Mouse (Mus musculus) G1E (cell line): ENCODE results near the gene Pnma1. TPM values are rescaled to one million over a fixed set of nuclear protein-coding genes. Genes with fewer than 3 reads are reported as not detected.

ENCODE experiments used
- ATAC-seq: 2 replicates; pipeline ENCODE4 v1.8.0; 2016; ENCODE audit warnings: mild to moderate bottlenecking; ENCODE audit not compliant: insufficient number of reproducible peaks, poor library complexity, low FRiP score, severe bottlenecking; ENCODE audit errors: extremely low read depth
- DNase-seq: peaks from one replicate; pipeline ENCODE4 v3.0.0; 2012; ENCODE audit warnings: low spot score
- H3K27me3 ChIP-seq: 2 replicates; pipeline ENCODE4 v1.6.1; 2012; ENCODE audit warnings: mild to moderate bottlenecking, low read length, inconsistent platforms; ENCODE audit not compliant: insufficient read depth
- H3K36me3 ChIP-seq: replicated peaks from 2 replicates; pipeline ENCODE3; 2012; ENCODE audit warnings: mild to moderate bottlenecking, inconsistent platforms
- H3K4me1 ChIP-seq: 2 replicates; pipeline ENCODE4 v1.6.1; 2012; ENCODE audit warnings: low read depth, low read length, inconsistent platforms, mixed read lengths; ENCODE audit not compliant: insufficient read depth
- H3K4me3 ChIP-seq: 2 replicates; pipeline ENCODE4 v1.5.1; 2012; ENCODE audit warnings: low read depth, mild to moderate bottlenecking, inconsistent platforms, low read length, moderate library complexity, mixed read lengths
- H3K9me3 ChIP-seq: replicated peaks from 2 replicates; pipeline ENCODE4 v1.6.1; 2012; ENCODE audit warnings: inconsistent platforms
- CTCF ChIP-seq: IDR thresholded peaks from 2 replicates; pipeline ENCODE4 v1.5.1; 2012; ENCODE audit warnings: low read depth, low read length, inconsistent platforms, mixed read lengths
- GATA1 ChIP-seq: IDR thresholded peaks from 2 replicates; pipeline ENCODE4 v1.6.1; 2012; ENCODE audit warnings: borderline replicate concordance, low read length, inconsistent platforms, mixed read lengths
- GATA2 ChIP-seq: IDR thresholded peaks from 2 replicates; pipeline ENCODE4 v1.6.1; 2012; ENCODE audit warnings: low read depth, low read length, inconsistent platforms, borderline replicate concordance
- POLR2AphosphoS5 ChIP-seq: IDR thresholded peaks from 2 replicates; pipeline ENCODE4 v1.6.1; 2012; ENCODE audit warnings: low read depth, low read length, inconsistent platforms; ENCODE audit not compliant: insufficient replicate concordance
- TAL1 ChIP-seq: conservative IDR thresholded peaks from 2 replicates; pipeline ENCODE4 v1.6.1; 2012; ENCODE audit warnings: low read depth, low read length, inconsistent platforms, mixed read lengths
- polyA plus RNA-seq: library from polyadenylated mRNA; stranded (reverse); fragments of >175 nt; gene quantifications from 2 replicates; pipeline ENCODE4 v1.2.3, GENCODE M21; 2012
- total RNA-seq, 2 experiments: library from RNA; stranded (forward) in 1 of 2; stranded (reverse) in 1 of 2; fragments of 200-1000 nt in 1 of 2; fragments of >200 nt in 1 of 2; fragmentation: Nextera tagmentation in 1 of 2; gene quantifications; 2 replicates each; pipeline ENCODE4 v1.2.3; 2014 to 2017

Gene Pnma1
- total and polyA plus RNA-seq, 3 experiments = 0.14 to 0.83 (median 0.76) TPM

DNA sequence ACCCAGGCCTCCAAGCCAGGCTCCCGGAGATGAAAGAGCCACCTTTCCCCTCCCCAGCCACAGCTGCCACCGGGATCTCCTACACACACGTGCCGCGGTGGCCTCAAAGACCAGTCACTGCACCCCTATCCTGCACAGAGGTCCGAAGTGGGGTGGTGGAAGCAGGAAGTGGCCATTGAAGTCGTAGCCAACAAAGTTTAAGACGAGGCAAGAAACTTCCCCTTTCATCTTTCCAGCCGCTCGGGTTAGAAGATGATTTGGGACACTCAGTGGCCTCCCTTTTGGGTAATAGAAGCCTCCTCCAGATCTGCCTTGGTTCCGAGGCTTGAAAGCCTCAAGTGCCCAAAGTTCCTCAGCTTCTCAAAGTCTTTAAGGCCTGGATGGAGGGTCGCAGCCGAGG lies 44.0 kb upstream of the Pnma1 start:
- ATAC-seq = no peak
- Histone ChIP-seq H3K9me3 (0 out of 2 replicates have a peak, but pooled peaks cover 3% of the 10 kb centered on the region), H3K27me3 (no peaks in the 10 kb centered on the region), H3K36me3 (peaks cover 73% of the 10 kb centered on the region), H3K4me1 (peaks cover 85% of the 10 kb centered on the region), H3K4me3 (peak overlapping the region; percentile 81)
- TF ChIP-seq POLR2AphosphoS5 = no peak; the same call in 1 of the 2 replicates
- TF ChIP-seq GATA2 = no peak
- TF ChIP-seq TAL1 = no peak
- TF ChIP-seq CTCF = no peak
- no peak for TF ChIP-seq GATA1
- DNase-seq = no peak

DNA sequence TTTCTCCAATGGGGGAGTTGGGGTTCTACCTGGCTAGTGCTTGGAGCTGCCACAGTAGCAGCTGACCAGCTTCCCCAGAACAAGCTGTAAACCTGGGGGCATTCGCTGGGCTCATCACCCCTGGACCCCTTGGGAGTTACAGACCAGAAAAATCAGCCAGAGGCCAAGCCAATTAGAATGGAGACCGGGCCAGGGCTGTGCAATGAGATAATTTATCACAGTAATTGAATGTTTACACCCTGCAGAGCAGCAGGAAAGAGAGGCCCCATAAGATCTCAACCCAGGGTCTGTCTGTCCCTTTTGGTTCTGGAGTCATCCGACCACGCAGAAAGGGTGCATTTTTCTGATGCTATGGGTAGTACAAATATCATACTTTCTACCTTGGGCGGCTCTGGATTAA lies 43.5 kb upstream of the Pnma1 start:
- DNase-seq (no peak), ATAC-seq (no peak)
- peaks cover 73% of the 10 kb centered on the region for H3K36me3 ChIP-seq
- peaks cover 8% of the 10 kb centered on the region for H3K9me3 ChIP-seq
- H3K4me3 ChIP-seq = peak overlapping the region; percentile 81
- H3K27me3 ChIP-seq = no peaks in the 10 kb centered on the region
- no peak for TF ChIP-seq CTCF
- no peak for TF ChIP-seq TAL1
- TF ChIP-seq GATA1 = no peak
- no peak for TF ChIP-seq GATA2
- TF ChIP-seq POLR2AphosphoS5 = no peak
- peaks cover 82% of the 10 kb centered on the region for H3K4me1 ChIP-seq

DNA sequence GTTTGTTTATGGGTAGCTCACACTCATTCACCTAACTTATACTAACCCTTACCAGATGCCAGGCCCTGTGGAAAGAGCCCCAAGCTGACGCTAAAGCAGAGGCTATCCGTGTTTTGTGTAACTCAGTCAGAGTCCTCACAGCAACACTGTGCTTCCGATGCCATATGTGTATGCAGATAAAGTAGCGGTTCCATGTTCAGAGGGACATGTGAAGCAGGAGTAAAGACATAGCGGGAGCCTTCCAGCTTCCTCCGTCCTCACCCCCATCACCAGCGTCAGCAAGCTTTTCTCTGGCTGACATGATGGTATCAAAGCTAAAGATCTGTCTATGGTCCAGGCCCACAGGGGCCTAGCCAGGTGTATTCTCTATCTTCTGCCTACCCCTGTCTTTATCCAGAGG lies 42.9 kb upstream of the Pnma1 start:
- peaks cover 73% of the 10 kb centered on the region for H3K36me3 ChIP-seq
- peak; percentile 48 for DNase-seq
- ATAC-seq = no peak
- H3K4me3 ChIP-seq = peak overlapping the region; percentile 81; the same call in 1 of the 2 replicates
- TF ChIP-seq GATA1 (no peak), TAL1 (peak; percentile 30; the same call in 1 of the 2 replicates)
- no peaks in the 10 kb centered on the region for H3K27me3 ChIP-seq
- H3K9me3 ChIP-seq = peaks cover 13% of the 10 kb centered on the region
- peaks cover 83% of the 10 kb centered on the region for H3K4me1 ChIP-seq

DNA sequence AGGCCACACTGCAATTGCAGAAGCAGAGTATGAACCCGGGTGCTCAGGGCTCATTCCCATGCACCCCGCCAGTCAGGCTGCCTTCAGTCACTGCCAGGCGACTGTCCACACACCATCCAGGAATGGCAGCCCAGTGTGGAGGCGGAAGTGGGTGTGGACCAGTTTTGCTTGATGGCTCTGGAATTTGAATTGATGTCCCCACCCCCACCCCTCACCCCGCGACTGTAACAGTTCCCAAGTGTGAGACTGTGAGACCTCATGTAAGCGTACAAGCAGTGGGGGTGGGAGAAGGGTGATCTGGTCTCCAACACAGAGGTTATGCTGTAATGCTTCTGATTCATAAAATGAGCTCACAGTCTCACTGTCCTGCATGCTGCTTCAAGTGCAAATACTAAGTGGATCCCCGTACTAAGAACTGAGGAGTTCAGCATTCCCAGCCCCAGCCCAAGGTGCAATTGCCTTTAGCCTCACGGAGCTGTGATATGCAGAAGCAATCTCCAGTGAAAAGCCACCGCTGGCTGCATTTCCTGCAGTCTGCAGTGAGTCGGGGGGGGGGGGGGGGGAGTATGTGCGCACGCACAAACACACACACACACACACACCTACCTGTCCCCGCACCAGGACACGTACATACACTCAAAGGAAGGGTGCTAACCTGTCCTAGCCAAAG lies 42.0 kb upstream of the Pnma1 start:
- TF ChIP-seq TAL1 (no peak), GATA2 (no peak), CTCF (no peak)
- ATAC-seq (no peak), DNase-seq (no peak)
- H3K9me3 ChIP-seq = peaks cover 13% of the 10 kb centered on the region
- H3K27me3 ChIP-seq = no peaks in the 10 kb centered on the region
- peaks cover 73% of the 10 kb centered on the region for H3K36me3 ChIP-seq
- peaks cover 82% of the 10 kb centered on the region for H3K4me1 ChIP-seq
- peak overlapping the region; percentile 81; the same call in 1 of the 2 replicates for H3K4me3 ChIP-seq

DNA sequence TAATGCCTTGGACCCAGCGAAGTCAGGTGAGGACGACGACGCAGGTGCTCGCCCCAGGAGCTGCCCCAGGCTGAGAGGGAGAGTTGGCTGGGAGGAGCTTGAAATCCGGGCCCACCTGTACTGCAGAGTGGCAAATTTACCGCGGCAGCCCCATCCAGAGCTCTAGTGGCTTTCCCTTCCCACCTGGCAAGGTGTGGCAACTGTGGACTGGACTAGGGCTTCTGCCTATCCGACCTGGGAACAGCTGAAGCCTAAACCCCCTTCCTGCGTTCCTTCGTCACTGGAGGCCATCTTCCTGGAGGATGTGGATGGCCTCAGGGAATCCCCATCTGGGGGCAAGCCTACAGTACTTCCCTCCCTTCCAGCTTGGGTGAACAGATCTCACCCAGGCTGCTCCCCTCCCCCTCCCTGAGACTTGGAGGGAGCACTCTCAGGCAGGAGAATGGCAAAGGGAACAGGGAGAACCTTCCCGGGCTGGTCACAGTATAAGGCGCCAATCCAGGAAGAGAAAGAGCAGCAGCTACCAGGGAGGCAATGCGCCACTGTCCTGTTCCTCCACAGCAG lies 40.7 kb upstream of the Pnma1 start:
- H3K27me3 ChIP-seq = no peaks in the 10 kb centered on the region
- peaks cover 13% of the 10 kb centered on the region for H3K9me3 ChIP-seq
- ATAC-seq (no peak), DNase-seq (no peak)
- peaks cover 78% of the 10 kb centered on the region for H3K4me1 ChIP-seq
- no peak for TF ChIP-seq POLR2AphosphoS5
- TF ChIP-seq GATA2 = no peak
- no peak for TF ChIP-seq CTCF
- TF ChIP-seq TAL1 = no peak
- TF ChIP-seq GATA1 = no peak
- H3K4me3 ChIP-seq = peak overlapping the region; percentile 42; the same call in 1 of the 2 replicates
- peaks cover 81% of the 10 kb centered on the region for H3K36me3 ChIP-seq

DNA sequence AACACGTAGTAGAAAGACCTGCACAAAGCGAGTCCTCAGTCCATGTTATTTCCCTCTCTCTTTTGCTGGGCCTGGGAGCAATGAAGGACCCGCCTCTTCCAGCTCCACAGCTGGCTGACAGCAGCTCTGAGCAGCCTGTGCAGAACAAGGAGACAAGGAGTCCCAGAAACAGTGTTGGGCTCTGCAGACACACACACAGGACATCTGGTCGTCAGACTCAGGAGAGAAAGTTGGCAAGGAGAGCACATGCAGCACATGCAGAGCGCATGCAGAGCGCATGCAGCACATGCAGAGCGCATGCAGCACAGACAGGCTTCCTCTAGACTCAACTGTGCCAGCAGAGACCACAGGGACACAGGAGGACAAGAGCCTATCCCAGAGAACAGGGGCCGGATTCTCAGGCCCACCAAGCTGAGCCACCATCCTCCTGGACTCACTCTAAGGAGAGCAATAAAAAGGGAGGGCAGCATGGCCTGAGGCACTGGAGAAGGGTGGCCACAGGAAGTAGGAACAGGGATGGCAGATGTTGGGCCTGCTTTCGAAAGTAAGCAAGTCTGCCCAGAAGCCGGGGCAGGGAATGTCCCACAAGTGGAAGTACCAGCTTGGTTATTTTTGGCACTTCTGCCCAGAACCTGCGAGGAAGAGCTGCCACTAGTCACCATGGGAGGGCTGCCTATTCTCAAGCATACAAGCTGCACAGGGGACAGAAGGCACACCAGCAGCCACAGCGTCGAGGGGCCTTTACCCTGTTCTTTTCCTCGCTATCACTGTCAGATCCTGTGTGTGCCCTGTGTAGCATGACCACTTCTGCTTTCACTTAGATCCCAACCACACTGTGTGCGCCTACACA lies 39.7 kb upstream of the Pnma1 start:
- TF ChIP-seq GATA2 (no peak), POLR2AphosphoS5 (0 out of 2 replicates have a peak, but pooled peaks have one; percentile 29), GATA1 (no peak)
- no peak for DNase-seq
- H3K27me3 ChIP-seq = no peaks in the 10 kb centered on the region
- peaks cover 13% of the 10 kb centered on the region for H3K9me3 ChIP-seq
- peaks cover 86% of the 10 kb centered on the region for H3K36me3 ChIP-seq
- ATAC-seq = 0 out of 2 replicates have a peak, but pooled peaks have one; percentile 11
- H3K4me1 ChIP-seq = peaks cover 83% of the 10 kb centered on the region
- H3K4me3 ChIP-seq = peak overlapping the region; percentile 27; the same call in 1 of the 2 replicates
